Mouse (Mus musculus) neural tube, embryonic 14.5 days (tissue): Measurements from ENCODE around the gene Ppara. TPM values are rescaled to one million over a fixed set of nuclear protein-coding genes. Genes with fewer than 3 reads are reported as not detected.

Source experiments
- ATAC-seq: fragments of 200-750 bp; cut with Nextera tagmentation; 2 replicates; pipeline ENCODE4 v1.8.0; 2017; ENCODE audit warnings: low read depth, mild to moderate bottlenecking, moderate TSS enrichment, moderate library complexity
- H3K27ac ChIP-seq: fragments of 300-500 bp; sonication (generic); 2 replicates; pipeline ENCODE4 v1.5.1; 2014; ENCODE audit warnings: low read depth, mild to moderate bottlenecking, control low read depth, low read length, moderate library complexity, mixed read lengths
- H3K27me3 ChIP-seq: fragments of 300-500 bp; sonication (generic); 2 replicates; pipeline ENCODE4 v1.6.1; 2014; ENCODE audit warnings: low read length; ENCODE audit not compliant: control insufficient read depth, insufficient read depth
- H3K36me3 ChIP-seq: fragments of 300-500 bp; sonication (generic); 2 replicates; pipeline ENCODE4 v1.6.1; 2014; ENCODE audit warnings: low read length, mixed read lengths; ENCODE audit not compliant: control insufficient read depth, insufficient read depth
- H3K4me1 ChIP-seq: fragments of 300-500 bp; sonication (generic); 2 replicates; pipeline ENCODE4 v1.6.1; 2014; ENCODE audit warnings: low read length; ENCODE audit not compliant: control insufficient read depth, insufficient read depth
- H3K4me2 ChIP-seq: fragments of 300-500 bp; sonication (generic); 2 replicates; pipeline ENCODE4 v1.6.1; 2014; ENCODE audit warnings: mild to moderate bottlenecking, low read depth, low read length, control low read depth
- H3K4me3 ChIP-seq: fragments of 300-500 bp; sonication (generic); 2 replicates; pipeline ENCODE4 v1.5.1; 2014; ENCODE audit warnings: low read depth, low read length, control low read depth, mixed read lengths
- H3K9ac ChIP-seq: fragments of 300-500 bp; sonication (generic); replicated peaks from 2 replicates; pipeline ENCODE4 v1.6.1; 2014; ENCODE audit warnings: low read depth, mild to moderate bottlenecking, control low read depth, low read length, mixed read lengths
- H3K9me3 ChIP-seq: fragments of 300-500 bp; sonication (generic); 2 replicates; pipeline ENCODE4 v1.6.1; 2016; ENCODE audit warnings: low read length; ENCODE audit not compliant: control insufficient read depth
- WGBS: fragments of 180-500 bp; shearing (Covaris S2); extraction: QIAGEN DNeasy Blood & Tissue Kit; methylation state at CpG from one replicate; pipeline ENCODE4 v1.1.7; 2014; 5-methylcytosine and 5-hydroxymethylcytosine counted together
- polyA plus RNA-seq: library from polyadenylated mRNA; unstranded; fragments of >200 nt; fragmentation: Nextera tagmentation; extraction: Ambion mirVana; gene quantifications from 2 replicates; pipeline ENCODE4 v1.2.1, GENCODE M21; 2014

Ppara gene
- polyA plus RNA-seq, 1 experiment from 2014 or later = 0.75 TPM

DNA sequence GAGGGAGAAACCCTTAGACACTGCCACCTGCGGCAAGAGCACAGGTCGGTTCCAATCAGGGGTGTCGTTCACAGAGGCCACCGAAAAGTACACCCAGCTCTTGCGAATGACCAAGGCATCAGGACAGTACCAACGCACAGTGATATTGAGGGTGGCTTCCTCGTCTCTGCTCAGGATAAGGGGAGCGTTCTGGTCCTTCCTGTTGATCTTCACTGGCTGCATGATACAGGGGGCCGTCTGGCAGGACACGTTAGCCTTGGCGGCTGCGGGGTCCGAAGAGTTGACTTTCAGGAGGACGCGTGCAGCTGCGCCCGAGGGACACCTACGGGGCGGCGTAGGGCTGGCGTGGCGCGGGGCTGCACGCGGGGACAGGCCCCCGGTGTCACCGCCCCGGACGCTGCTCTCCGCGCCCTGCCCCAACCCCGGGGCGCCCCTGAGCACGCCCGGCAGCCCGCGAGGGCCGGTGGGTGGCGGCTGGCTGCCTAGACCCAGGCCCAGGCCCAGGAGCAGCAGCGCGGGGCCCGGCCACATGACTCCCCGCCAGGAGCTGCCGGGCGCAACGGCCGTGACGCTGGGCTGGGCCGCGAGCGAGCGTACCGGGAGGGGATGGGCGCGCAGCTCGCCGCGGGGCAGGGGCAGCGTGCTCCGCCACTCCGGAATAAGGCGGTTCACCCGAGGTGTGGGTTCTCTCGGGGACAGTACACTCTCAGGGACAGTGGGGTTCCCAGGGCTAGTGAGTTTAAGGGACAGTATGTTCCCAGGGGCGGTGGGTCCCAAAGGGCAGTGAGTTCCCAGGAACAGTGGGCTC is 86.6 kb downstream of the Ppara start, which contains the start of gene Pkdrej:
Pkdrej (minus strand) TSS at position 532 of the 808 bp plus-strand sequence.
- H3K4me3 ChIP-seq = peak within 1 kb of the TSS; percentile 39
- WGBS = 2% methylated on average over 65 of the region's 65 CpGs
- peaks cover 11% of the 10 kb centered on the region for H3K27me3 ChIP-seq
- H3K9me3 ChIP-seq = no peaks in the 10 kb centered on the region
- peak within 1 kb of the TSS; percentile 61 for H3K9ac ChIP-seq
- ATAC-seq = peak; percentile 68
- no peaks in the 10 kb centered on the region for H3K36me3 ChIP-seq
- H3K4me2 ChIP-seq = peak within 1 kb of the TSS; percentile 86
- no peaks in the 10 kb centered on the region for H3K4me1 ChIP-seq
- H3K27ac ChIP-seq = no peak within 1 kb of the TSS

DNA sequence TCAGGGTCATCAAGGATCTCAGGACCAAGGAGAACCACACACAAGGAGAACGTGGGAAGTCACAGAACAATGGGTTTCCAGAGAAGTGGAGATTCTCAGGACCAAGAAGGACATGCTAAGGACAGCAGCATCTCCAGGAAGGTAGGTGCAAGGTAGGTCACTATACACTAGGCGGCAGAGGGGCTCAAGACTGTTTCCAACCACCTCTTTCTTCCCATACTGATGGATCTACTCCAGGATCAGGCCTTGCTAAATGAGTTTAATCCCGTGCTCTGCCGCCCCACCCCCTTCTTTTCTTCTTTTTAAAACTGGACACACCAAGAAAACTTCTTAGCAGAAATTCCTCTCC is 87.2 kb downstream of the Ppara start:
- Histone ChIP-seq H3K4me3 (peak overlapping the region; percentile 39), H3K36me3 (no peaks in the 10 kb centered on the region), H3K27me3 (peaks cover 11% of the 10 kb centered on the region), H3K9me3 (no peaks in the 10 kb centered on the region), H3K9ac (peak overlapping the region; percentile 61; the same call in 1 of the 2 replicates), H3K4me2 (peak overlapping the region; percentile 86), H3K4me1 (no peaks in the 10 kb centered on the region), H3K27ac (no peak overlapping the region)
- ATAC-seq = no peak
- 17% methylated on average over 4 of the region's 4 CpGs for WGBS

DNA sequence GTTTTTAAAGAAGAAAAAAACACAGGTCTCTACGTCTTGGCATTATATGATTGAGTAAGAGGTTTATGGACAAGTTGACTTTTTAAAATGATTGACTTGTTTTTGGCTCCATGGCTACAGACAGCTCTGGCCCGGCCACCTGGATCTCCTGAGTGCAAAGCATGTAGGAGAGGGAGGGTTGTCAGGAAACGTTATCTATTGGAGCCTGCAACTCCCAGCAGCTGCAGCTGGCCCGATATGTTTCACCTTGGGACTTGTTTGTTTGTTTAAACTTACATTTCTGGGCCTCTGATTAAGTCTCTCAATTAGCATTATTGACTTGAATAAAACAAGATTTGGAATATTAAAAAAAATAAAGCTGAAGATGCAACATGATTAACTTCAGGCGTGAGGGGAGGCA is 91.9 kb downstream of the Ppara start:
- 82% methylated on average over 5 of the region's 5 CpGs for WGBS

DNA sequence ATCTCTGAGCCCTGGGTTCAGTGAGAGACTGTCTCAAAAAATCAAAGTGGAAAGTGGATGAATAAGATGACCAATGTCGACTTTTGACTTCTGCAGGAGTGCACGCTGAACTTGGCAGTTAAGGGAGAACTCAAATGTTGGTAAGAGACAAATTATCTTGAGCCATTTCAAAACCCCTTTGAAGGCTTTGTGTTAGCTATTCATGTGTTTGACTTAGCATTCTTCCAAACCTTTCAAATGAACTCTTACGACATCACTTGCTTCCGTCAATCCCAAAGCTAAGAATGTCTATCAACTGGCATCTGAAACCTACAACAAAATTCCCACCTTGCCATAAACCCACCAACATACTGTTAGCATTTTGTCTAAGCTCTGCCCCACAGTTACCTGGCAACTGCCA is 93.3 kb downstream of the Ppara start:
- Histone ChIP-seq H3K27ac (no peak overlapping the region), H3K9ac (no peak overlapping the region), H3K9me3 (no peaks in the 10 kb centered on the region), H3K27me3 (no peaks in the 10 kb centered on the region), H3K4me2 (no peak overlapping the region), H3K36me3 (no peaks in the 10 kb centered on the region), H3K4me1 (peaks cover 6% of the 10 kb centered on the region), H3K4me3 (no peak overlapping the region)
- WGBS = 83% methylated on average over 4 of the region's 4 CpGs
- no peak for ATAC-seq

More for the DNA sequence above, 91.9 kb downstream of the Ppara start:
- no peak for ATAC-seq
- no peak overlapping the region for H3K9ac ChIP-seq
- H3K36me3 ChIP-seq = no peaks in the 10 kb centered on the region
- H3K9me3 ChIP-seq = no peaks in the 10 kb centered on the region
- no peak overlapping the region for H3K4me3 ChIP-seq
- 0 out of 2 replicates have a peak, but pooled peaks cover 4% of the 10 kb centered on the region for H3K27me3 ChIP-seq
- no peak overlapping the region for H3K4me2 ChIP-seq
- H3K4me1 ChIP-seq = no peaks in the 10 kb centered on the region
- no peak overlapping the region for H3K27ac ChIP-seq

DNA sequence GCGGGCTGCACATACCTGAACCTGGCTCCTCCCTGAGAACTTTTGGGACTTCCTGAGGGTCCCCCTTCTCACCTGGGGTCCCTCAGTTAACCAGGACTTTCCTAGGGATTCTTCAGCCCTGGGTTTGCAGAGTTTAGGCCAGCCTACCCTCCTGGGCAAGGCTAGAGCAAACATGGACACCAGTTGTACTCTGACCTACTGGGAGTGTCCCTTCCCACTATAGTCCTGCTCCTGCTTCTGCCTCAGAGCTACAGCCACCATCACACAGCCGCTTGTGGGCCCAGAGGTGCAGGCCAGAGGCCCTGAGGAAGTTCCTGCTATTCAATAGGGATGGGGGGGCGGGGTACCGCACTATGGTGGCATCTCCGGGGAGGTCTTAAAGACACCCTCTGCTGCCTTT is 94.7 kb downstream of the Ppara start:
- H3K4me2 ChIP-seq = no peak overlapping the region
- no peak overlapping the region for H3K9ac ChIP-seq
- H3K4me3 ChIP-seq = no peak overlapping the region
- H3K27ac ChIP-seq = no peak overlapping the region
- WGBS = 78% methylated on average over 5 of the region's 5 CpGs
- no peaks in the 10 kb centered on the region for H3K36me3 ChIP-seq
- no peaks in the 10 kb centered on the region for H3K9me3 ChIP-seq
- no peak for ATAC-seq
- no peaks in the 10 kb centered on the region for H3K27me3 ChIP-seq
- peaks cover 6% of the 10 kb centered on the region for H3K4me1 ChIP-seq

DNA sequence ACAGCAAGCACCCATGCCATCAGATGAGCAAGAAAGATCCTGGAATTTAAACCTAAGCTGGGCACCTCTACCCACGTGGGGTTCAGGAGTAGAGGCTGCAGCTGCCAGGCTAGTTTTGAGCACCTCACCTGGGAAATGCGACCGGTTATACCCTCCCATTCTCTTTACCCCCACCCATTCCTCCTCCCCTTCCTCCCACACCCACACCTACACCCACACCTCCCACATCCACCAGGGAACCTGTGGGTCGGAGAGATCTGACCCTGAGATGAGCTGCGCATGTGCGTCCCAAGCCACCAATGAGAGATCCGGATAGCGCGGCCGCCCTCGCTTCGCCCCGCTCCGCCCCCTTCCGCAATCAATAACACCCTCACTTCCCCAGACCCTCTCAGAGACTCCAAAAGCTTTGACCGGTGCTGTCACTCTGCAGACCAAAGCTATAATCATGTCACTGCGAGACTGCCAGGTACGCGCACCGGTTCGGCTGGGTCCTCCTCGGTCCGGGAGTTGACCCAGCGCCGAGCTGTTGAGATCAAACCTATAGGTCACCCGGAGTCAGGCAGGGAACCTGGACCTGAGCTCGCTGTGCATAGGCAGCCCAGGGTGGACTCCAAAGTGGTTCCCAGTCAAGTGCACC is 97.3 kb downstream of the Ppara start, which contains the start of gene Ttc38:
Ttc38 (plus strand) TSS at position 353 of the 637 bp plus-strand sequence.
- H3K27ac ChIP-seq = no peak within 1 kb of the TSS
- peak; percentile 94 for ATAC-seq
- no peaks in the 10 kb centered on the region for H3K9me3 ChIP-seq
- H3K9ac ChIP-seq = peak within 1 kb of the TSS; percentile 75
- H3K4me1 ChIP-seq = peaks cover 6% of the 10 kb centered on the region
- peak within 1 kb of the TSS; percentile 84 for H3K4me2 ChIP-seq
- no peaks in the 10 kb centered on the region for H3K27me3 ChIP-seq
- WGBS = 1% methylated on average over 27 of the region's 27 CpGs
- peak within 1 kb of the TSS; percentile 60 for H3K4me3 ChIP-seq
- H3K36me3 ChIP-seq = no peaks in the 10 kb centered on the region

DNA sequence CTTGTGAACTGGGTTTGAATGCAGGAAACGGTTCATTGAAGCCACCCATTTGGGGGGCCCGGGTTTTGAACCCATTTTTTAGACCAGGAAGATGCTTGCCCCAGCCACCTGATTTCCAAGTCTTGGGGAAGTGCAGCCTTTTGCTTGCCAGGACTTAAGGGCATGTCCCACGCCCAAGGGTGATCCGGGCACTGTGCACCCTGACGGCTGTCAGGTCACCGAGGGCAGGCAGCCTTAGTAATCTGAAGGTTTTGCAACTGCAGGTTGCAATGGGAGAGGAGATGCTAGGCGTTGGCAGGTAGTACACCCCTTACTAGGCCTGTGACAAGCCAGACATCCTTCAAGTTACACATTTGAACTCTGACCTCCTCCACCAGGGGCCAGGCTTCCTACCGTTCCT is 97.8 kb downstream of the Ppara start:
- Histone ChIP-seq H3K27ac (no peak overlapping the region), H3K9ac (peak overlapping the region; percentile 75), H3K4me3 (peak overlapping the region; percentile 60), H3K27me3 (no peaks in the 10 kb centered on the region), H3K4me1 (peaks cover 6% of the 10 kb centered on the region), H3K9me3 (no peaks in the 10 kb centered on the region), H3K36me3 (no peaks in the 10 kb centered on the region), H3K4me2 (peak overlapping the region; percentile 84)
- WGBS = 48% methylated on average over 8 of the region's 8 CpGs
- ATAC-seq = 0 out of 2 replicates have a peak, but pooled peaks have one; percentile 15

DNA sequence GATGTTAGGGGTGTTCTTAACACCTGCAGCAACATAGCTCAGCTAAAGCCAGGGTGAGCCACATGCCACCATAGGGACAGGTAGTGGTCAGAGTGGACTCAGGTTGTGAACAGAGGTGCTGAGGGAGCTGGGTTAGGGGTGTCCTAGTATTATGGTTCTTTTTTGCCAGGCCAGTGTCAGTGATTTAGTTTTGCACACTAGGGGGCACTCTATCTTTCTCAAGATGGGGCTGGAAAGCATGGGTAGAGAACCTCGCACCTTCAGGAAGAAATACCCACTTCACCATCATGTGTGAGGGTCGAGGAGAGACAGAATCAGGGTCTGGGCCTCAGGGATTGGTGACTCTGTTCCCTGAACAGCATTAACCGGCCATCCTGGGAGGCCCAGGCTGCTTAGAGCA is 100.6 kb downstream of the Ppara start:
- no peaks in the 10 kb centered on the region for H3K36me3 ChIP-seq
- no peaks in the 10 kb centered on the region for H3K9me3 ChIP-seq
- ATAC-seq = no peak
- no peaks in the 10 kb centered on the region for H3K27me3 ChIP-seq
- 65% methylated on average over 3 of the region's 3 CpGs for WGBS
- no peak overlapping the region for H3K4me3 ChIP-seq
- no peak overlapping the region for H3K4me2 ChIP-seq
- H3K9ac ChIP-seq = no peak overlapping the region
- peaks cover 6% of the 10 kb centered on the region for H3K4me1 ChIP-seq
- H3K27ac ChIP-seq = no peak overlapping the region

DNA sequence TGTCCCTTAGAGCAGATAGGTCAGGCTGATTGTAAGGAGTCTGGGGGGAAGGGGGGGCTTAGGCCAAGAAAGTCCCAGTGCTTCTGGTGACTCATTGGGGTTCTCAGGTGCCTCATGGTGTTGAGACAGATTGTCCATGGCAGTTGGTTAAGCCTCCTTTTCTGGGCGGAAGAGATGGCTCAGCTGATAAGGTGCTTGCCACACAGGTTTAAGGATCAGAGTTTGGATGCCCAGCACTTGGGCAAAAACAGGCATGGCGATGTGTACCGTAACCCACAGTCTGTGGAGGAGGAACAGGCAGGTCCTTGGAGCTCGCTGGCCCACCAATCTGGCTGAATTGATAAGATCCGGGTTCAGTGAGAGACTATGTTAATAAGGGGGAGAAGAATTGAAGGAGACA is 102.1 kb downstream of the Ppara start:
- H3K4me1 ChIP-seq = peaks cover 6% of the 10 kb centered on the region
- no peaks in the 10 kb centered on the region for H3K9me3 ChIP-seq
- no peak overlapping the region for H3K4me2 ChIP-seq
- WGBS = 98% methylated on average over 5 of the region's 5 CpGs
- no peak overlapping the region for H3K9ac ChIP-seq
- no peak overlapping the region for H3K27ac ChIP-seq
- ATAC-seq = no peak
- H3K36me3 ChIP-seq = no peaks in the 10 kb centered on the region
- H3K4me3 ChIP-seq = no peak overlapping the region
- H3K27me3 ChIP-seq = no peaks in the 10 kb centered on the region
